Mouse (Mus musculus) megakaryocyte, embryonic 14.5 days (primary cell): ENCODE results near the gene Gm21969. TPM values are rescaled to one million over a fixed set of nuclear protein-coding genes. Genes with fewer than 3 reads are reported as not detected.
A peak's percentile ranks its signal among the peaks of the same experiment; 100 is the strongest.

Experiments
- H3K27me3 ChIP-seq: replicated peaks from 2 replicates; pipeline ENCODE3; 2012; ENCODE audit warnings: inconsistent platforms
- H3K36me3 ChIP-seq: replicated peaks from 2 replicates; pipeline ENCODE3; 2012; ENCODE audit warnings: low read length, inconsistent platforms, mixed read lengths
- H3K4me1 ChIP-seq: 2 replicates; pipeline ENCODE4 v1.6.1; 2012; ENCODE audit warnings: inconsistent platforms
- H3K4me3 ChIP-seq: replicated peaks from 2 replicates; pipeline ENCODE3; 2012; ENCODE audit warnings: moderate library complexity, mild to moderate bottlenecking, inconsistent platforms
- H3K9me3 ChIP-seq: 2 replicates; pipeline ENCODE4 v1.6.1; 2012; ENCODE audit warnings: inconsistent platforms
- FLI1 ChIP-seq: IDR thresholded peaks from 2 replicates; pipeline ENCODE4 v1.6.1; 2012; ENCODE audit warnings: low read length, inconsistent platforms, mixed read lengths
- GATA1 ChIP-seq: IDR thresholded peaks from 3 replicates; pipeline ENCODE4 v1.6.1; 2012; ENCODE audit warnings: mixed read lengths, low read length, inconsistent platforms, borderline replicate concordance
- polyA plus RNA-seq: library from polyadenylated mRNA; stranded (reverse); fragments of >175 nt; gene quantifications from 2 replicates; pipeline ENCODE4 v1.2.3, GENCODE M21; 2012; ENCODE audit warnings: low replicate concordance; ENCODE audit not compliant: insufficient read depth

Gene Gm21969
- polyA plus RNA-seq, 1 experiment: 0.03 TPM

DNA sequence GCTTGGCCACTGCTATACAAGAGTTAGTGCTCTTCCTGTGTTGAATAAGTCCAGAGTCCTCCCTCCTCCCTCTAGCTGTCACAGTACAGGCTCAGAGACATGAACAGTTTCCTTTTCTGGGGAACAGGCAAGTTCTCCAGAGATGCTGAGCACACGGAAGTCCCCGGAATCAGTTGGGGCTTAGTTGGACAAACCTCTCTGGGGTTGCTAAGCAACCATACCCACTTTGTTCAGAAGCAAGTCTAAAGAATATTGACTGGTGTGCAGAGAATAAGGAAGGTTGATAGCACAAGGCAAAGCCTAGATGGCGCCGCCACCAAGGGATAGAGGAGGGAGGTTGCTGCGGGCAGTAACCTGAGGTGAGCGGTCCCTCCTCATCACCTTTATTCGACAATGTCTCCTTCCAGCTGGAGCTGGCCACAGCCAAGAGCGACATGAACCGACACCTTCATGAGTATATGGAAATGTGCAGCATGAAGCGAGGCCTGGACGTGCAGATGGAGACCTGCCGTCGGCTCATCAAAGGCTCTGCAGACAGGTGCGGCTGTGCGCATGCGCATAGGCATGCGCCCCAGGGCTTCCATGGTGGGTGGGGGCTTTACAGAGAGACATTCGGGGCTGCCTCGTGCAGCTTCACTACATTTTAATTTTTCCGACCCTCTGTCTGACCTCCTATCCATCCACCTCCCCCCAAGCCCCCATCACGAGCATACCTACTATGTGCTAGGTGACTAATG, 11.7 kb downstream of the Gm21969 start:
- peaks cover 57% of the 10 kb centered on the region for H3K4me1 ChIP-seq
- TF ChIP-seq FLI1 (no peak), GATA1 (no peak)
- peaks cover 12% of the 10 kb centered on the region for H3K36me3 ChIP-seq
- H3K9me3 ChIP-seq: no peaks in the 10 kb centered on the region
- peaks cover 5% of the 10 kb centered on the region for H3K27me3 ChIP-seq
- H3K4me3 ChIP-seq: peak overlapping the region; percentile 51

DNA sequence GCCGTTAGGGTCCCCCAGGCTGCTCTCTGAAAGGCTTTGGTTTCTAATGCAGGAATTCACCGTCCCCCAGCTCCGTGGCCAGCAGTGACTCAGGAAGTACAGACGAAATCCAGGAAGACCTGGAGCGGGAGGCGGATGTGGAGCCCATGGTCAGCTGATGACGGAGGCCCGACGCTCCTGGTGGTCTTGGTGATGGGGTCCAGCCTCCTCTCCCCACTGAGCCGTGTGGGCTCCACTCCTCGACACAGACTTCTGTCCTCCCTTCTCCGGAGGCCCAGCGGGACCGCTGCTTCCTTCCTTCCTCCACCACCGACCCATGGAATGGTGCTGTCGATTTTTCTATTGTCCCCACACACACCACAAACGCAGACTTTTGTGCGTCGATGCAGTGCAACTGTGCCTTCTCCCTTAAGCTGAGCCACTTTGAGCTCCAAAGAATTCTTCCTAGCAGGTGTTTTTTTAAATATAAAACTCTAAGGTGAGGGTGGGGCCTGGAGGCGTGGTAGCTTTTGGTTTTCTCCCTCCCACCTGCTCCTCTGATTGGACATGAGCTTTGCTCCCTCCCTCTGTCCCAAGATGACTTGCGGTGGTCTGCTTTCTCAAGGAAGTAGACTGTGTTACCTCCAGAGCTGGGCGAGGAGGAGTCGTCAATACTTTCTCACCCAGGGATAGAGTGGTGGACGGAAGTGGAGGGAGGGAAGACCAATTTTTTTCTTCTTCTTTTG, 13.5 kb downstream of the Gm21969 start:
- Histone ChIP-seq H3K36me3 (peaks cover 12% of the 10 kb centered on the region), H3K4me1 (peaks cover 47% of the 10 kb centered on the region), H3K9me3 (no peaks in the 10 kb centered on the region), H3K27me3 (no peaks in the 10 kb centered on the region), H3K4me3 (peak overlapping the region; percentile 93)
- TF ChIP-seq FLI1 (no peak), GATA1 (no peak)

DNA sequence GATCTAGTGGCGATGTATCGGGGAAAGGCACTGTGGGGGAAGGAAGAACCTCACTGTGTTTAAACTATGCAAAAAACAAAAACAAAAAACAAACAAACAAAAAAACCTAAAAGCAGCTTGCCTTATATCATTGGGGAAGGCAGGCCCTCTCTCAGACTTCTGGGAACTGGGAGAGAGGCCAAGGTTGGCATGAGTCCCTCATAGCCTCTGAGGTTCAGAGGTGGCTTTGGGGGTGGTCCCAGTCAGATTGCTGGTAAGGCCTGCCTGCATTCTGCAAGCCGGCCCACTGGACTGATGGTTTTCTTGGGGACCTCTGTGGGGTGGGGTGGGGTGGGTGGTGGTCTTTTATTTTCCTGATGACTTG, 14.0 kb downstream of the Gm21969 start:
- peaks cover 50% of the 10 kb centered on the region for H3K4me1 ChIP-seq
- peaks cover 12% of the 10 kb centered on the region for H3K36me3 ChIP-seq
- TF ChIP-seq FLI1 (no peak), GATA1 (no peak)
- H3K27me3 ChIP-seq: no peaks in the 10 kb centered on the region
- peak overlapping the region; percentile 93 for H3K4me3 ChIP-seq
- no peaks in the 10 kb centered on the region for H3K9me3 ChIP-seq

DNA sequence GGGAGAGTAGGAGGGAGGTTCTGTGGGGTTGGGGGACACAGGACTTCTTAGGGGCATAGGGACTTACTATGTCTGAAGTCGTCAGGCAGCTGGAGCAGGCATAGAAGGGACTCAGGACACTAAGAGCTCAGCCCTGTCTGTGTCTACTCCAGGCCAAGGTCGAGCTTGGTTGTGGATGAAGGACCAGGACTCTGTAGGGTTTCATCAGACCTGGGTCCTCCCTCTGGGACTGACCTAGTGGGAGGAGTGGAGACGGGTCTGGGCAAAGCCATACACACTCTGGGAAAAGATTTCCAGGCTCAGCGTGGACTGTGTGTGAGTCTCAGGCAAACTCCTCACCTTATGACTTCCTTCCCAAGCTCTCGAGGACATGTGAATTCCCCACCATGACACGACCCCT, 16.8 kb downstream of the Gm21969 start:
- peaks cover 58% of the 10 kb centered on the region for H3K4me1 ChIP-seq
- H3K9me3 ChIP-seq: no peaks in the 10 kb centered on the region

DNA sequence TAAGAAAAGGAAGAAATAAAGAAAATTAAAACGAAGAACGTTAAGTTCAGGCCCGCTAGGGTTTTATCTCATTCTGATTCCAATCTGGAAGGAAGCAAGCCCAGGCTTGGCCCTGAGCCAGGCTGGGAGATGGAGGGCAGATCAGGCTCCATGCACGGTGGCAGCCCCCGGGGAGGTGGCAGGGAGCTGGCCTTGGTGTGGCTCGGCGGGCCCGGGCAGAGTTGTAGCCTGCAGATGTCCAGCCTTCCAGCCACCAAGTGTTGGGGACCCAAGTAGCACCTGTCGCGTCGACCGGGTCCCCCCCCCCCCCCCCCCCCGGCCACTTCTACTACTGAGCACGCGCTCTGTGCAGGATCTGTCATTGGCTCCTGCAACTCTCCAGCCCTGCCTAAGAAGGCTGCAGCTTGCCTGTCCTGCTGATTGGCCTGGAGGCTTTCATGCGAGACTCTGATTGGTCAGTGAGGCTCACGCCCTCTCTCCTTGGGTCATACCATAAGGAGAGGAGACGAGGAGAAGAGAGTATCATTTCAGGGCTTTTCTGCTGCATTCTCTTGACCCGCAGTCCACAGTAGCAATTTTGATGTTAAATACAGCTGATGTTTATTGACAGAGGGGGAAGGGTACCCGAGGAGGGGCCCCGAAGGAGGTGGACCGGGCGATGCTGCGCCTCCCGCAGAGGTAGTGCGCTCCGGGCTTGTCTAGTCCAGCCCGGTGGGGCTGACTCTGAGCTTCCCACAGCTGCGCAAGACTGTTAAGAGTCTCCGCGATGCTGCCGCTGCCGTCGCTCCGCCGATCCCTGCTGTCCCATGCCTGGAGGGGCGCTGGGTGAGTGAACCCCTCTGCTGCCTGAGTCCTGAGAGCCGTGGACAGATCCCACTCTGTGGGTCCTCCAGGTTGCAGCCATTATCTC, 19.6 kb downstream of the Gm21969 start, which contains the start of gene Aldh4a1:
Aldh4a1 (plus strand) TSS at position 494 of the 910 bp plus-strand sequence.
- H3K9me3 ChIP-seq: no peaks in the 10 kb centered on the region
- TF ChIP-seq FLI1: no peak
- no peak for TF ChIP-seq GATA1
- H3K27me3 ChIP-seq: peaks cover 7% of the 10 kb centered on the region
- H3K36me3 ChIP-seq: no peaks in the 10 kb centered on the region
- peak within 1 kb of the TSS; percentile 98 for H3K4me3 ChIP-seq
- H3K4me1 ChIP-seq: peaks cover 37% of the 10 kb centered on the region

More for the DNA sequence above, 16.8 kb downstream of the Gm21969 start:
- H3K4me3 ChIP-seq: no peak overlapping the region
- H3K27me3 ChIP-seq: peaks cover 5% of the 10 kb centered on the region
- H3K36me3 ChIP-seq: no peaks in the 10 kb centered on the region
- TF ChIP-seq FLI1: no peak
- no peak for TF ChIP-seq GATA1

DNA sequence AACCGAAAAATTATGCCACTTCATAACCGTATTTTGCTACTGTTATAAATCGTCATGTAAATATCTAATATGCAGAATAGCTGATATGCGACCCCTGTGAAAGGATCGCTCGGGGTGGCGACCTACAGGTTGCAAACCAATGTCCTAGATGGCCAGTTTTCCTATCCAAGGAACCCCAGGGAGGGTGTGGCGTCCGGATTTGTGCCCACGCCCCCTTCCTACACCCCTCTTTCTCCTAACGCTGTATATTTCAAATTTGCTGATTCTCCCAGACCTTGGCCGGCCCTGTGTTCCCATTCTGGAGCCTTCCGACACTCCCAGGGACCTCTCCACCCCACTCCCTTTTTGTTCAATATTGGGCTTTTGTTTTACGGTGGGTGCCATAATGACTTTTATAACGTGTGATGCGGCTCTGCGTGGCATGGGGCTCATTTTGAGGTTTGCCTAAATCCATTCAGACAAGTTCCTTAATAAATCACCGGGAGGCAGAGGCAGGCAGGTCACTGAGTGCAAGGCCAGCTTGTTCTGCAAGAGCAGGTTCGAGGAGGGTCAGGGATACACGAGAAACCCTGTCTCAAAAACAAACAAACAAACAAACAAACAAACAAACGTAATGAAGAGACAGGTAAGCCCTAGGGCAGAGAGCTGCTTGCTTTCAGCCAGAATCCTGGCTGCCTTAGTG, 20.6 kb downstream of the Gm21969 start:
- no peak for TF ChIP-seq GATA1
- no peak for TF ChIP-seq FLI1
- H3K4me1 ChIP-seq: peaks cover 41% of the 10 kb centered on the region
- peaks cover 9% of the 10 kb centered on the region for H3K27me3 ChIP-seq
- H3K9me3 ChIP-seq: peaks cover 5% of the 10 kb centered on the region; the same call in 1 of the 2 replicates
- peak overlapping the region; percentile 98 for H3K4me3 ChIP-seq
- peaks cover 3% of the 10 kb centered on the region for H3K36me3 ChIP-seq

DNA sequence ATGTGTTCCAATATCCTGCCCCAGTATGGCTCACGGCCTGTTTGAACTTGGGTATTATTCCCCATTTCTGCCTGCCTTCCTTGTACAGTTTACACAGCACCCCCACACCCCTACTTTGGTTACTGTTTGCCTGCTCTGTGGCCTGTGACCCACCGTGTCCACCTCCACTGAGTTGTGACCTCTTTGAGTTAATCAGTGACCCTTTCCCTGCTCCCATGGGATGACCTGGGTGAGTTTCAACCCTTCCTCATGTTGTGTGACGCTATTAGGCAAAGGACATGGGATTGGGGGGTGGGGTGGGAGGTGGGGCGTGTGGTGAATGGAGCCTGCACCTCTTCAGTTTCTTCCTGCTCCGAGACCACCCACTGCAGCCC, 21.1 kb downstream of the Gm21969 start:
- peaks cover 5% of the 10 kb centered on the region for H3K36me3 ChIP-seq
- peaks cover 38% of the 10 kb centered on the region for H3K4me1 ChIP-seq
- peak overlapping the region; percentile 98 for H3K4me3 ChIP-seq
- peaks cover 9% of the 10 kb centered on the region for H3K27me3 ChIP-seq
- TF ChIP-seq FLI1 (no peak), GATA1 (no peak)
- peaks cover 11% of the 10 kb centered on the region; the same call in 1 of the 2 replicates for H3K9me3 ChIP-seq

DNA sequence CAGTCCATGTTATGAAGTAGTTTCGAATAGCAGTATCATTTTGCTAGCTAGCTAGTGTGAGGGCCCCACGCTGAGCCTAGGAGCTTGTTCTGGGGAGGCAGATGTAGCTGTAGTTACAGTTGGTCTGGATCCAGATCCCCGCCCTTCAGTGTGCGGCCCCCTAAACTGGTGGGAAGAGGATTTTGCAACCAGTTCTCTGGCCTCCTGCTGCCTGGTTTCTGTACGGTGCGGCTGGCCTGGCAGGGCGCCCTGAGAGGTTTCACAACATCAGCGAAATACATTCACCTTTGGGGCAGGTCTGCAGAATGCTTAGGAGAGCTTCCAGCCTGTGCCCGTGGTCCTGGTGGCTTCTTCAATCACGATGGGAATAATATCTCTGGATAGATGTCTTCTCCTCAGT, 21.7 kb downstream of the Gm21969 start:
- H3K4me3 ChIP-seq: no peak overlapping the region
- H3K4me1 ChIP-seq: peaks cover 38% of the 10 kb centered on the region
- H3K9me3 ChIP-seq: peaks cover 15% of the 10 kb centered on the region; the same call in 1 of the 2 replicates
- H3K27me3 ChIP-seq: peaks cover 12% of the 10 kb centered on the region
- peaks cover 5% of the 10 kb centered on the region for H3K36me3 ChIP-seq
- TF ChIP-seq FLI1 (no peak), GATA1 (no peak)

DNA sequence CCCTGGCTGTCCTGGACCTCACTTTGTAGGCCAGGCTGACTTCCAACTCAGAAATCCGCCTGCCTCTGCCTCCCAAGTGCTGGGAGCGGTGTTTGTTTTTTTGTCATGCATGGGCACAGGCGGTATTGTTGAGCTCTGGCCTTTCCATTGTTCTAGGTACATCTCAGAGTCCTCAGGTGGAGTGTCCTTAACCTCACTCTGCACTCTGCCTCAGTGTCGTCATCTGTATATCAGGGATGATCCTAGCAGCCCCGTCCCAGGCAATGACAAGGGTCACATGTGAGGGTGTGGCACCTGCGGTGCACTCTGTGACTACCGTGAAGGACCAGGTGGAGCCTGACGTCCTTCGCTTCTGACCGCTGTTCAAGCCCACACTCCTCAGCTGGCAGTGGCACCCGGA, 24.4 kb downstream of the Gm21969 start:
- H3K4me3 ChIP-seq: no peak overlapping the region
- H3K36me3 ChIP-seq: peaks cover 5% of the 10 kb centered on the region
- peaks cover 15% of the 10 kb centered on the region; the same call in 1 of the 2 replicates for H3K9me3 ChIP-seq
- H3K4me1 ChIP-seq: peaks cover 36% of the 10 kb centered on the region
- H3K27me3 ChIP-seq: peaks cover 17% of the 10 kb centered on the region
- TF ChIP-seq FLI1 (no peak), GATA1 (no peak)
